Comparison of ENCODE assay signal across 9 mouse cellular contexts in genomic region chr6:90369725-90370553, GRCm38 (mm10). TPM values are rescaled to one million over a fixed set of nuclear protein-coding genes. Genes with fewer than 3 reads are reported as not detected.
DNase-seq lines count a peak whose midpoint lies in the region; ATAC-seq lines count a peak whose summit lies in the region.
"Had no signal": no experiment of that assay in that cellular context is flagged by ENCODE, and none has a peak within 500 bp of the region (broad histone marks: within the 10 kb centered on the region; RNA-seq: fewer than 3 reads in every experiment).

No protein-coding gene starts in this region.

- no peaks in the 10 kb centered on the region for H3K4me1 ChIP-seq in embryonic facial prominence, embryonic 11.5 days (ENCODE audit: control insufficient read depth, insufficient read depth, low read length)

- H3K27ac ChIP-seq in embryonic facial prominence, embryonic 11.5 days (replicated peaks; ENCODE audit: low read depth, low read length): no peak overlapping the region; the same call in 1 of the 2 replicates

- DNase-seq in CD4-positive, CD25-positive, alpha-beta regulatory T cell, adult 2 months (ENCODE audit: low read depth, low spot score): peak; percentile 49
- DNase-seq in ZHBTc4 (ENCODE audit: low read depth, low spot score): peak; percentile 76
- DNase-seq in embryonic facial prominence, embryonic 11.5 days (ENCODE audit: low spot score): peak; percentile 36
- peak; percentile 30 to 49 for DNase-seq in layer of hippocampus, postnatal 10 days (ENCODE audit: low spot score in 2 of 2)
- peak; percentile 37 for DNase-seq in lung, postnatal 14 days
- peak; percentile 26 to 47 for DNase-seq in right cerebral cortex, adult 2 months (ENCODE audit: low spot score in 2 of 2)
- no peak for DNase-seq in ovary, postnatal 36 days (ENCODE audit: low spot score)

- peaks cover 8% of the 10 kb centered on the region for H3K36me3 ChIP-seq in embryonic facial prominence, embryonic 11.5 days (replicated peaks; ENCODE audit: control insufficient read depth, insufficient read depth, low read depth, low read length)

- no peaks in the 10 kb centered on the region for H3K9me3 ChIP-seq in embryonic facial prominence, embryonic 11.5 days (replicated peaks; ENCODE audit: control insufficient read depth, low read length)

- no peaks in the 10 kb centered on the region for H3K27me3 ChIP-seq in embryonic facial prominence, embryonic 11.5 days (ENCODE audit: control insufficient read depth, insufficient read depth, low read length)

- ATAC-seq in embryonic facial prominence, embryonic 11.5 days (replicated peaks; ENCODE audit: insufficient number of reproducible peaks, low FRiP score, low TSS enrichment, low read depth): peak; percentile 77
- peak; percentile 50 to 57 for ATAC-seq in hematopoietic stem cell, adult 5-6 weeks (replicated peaks in 1 of 2; ENCODE audit: insufficient read depth in 1 of 2, low FRiP score in 2 of 2, low TSS enrichment in 1 of 2, low read depth in 1 of 2, poor library complexity in 2 of 2, severe bottlenecking in 2 of 2)

- H3K4me3 ChIP-seq in embryonic facial prominence, embryonic 11.5 days (ENCODE audit: low read depth, low read length): peak overlapping the region; percentile 92

- under 1% methylated on average over 97 of the region's 98 CpGs for WGBS in embryonic facial prominence, embryonic 11.5 days

- H3K9ac ChIP-seq in embryonic facial prominence, embryonic 11.5 days (replicated peaks; ENCODE audit: low read length): peak overlapping the region; percentile 79

- peak overlapping the region; percentile 99 for H3K4me2 ChIP-seq in embryonic facial prominence, embryonic 11.5 days (ENCODE audit: low read depth, low read length)

RNA-seq across cellular contexts. Expression of gene Zxdc, which starts 0.6 kb away (rescaled TPM):
- polyA plus RNA-seq in embryonic facial prominence, embryonic 11.5 days (2014; fragmentation: Nextera tagmentation; extraction: Ambion mirVana): 7.6 and 10.7 TPM in 2 replicates
- 18.7 and 20.3 TPM in 2 replicates for total RNA-seq in hematopoietic stem cell, adult 5-6 weeks (2017)
- total RNA-seq in layer of hippocampus, postnatal 10 days (2021): 10 to 100 TPM; 25.5 to 26.4 TPM

RNA-seq across cellular contexts. Expression of gene Uroc1, which starts 36.9 kb away (rescaled TPM):
- polyA plus RNA-seq in embryonic facial prominence, embryonic 11.5 days (2014; fragmentation: Nextera tagmentation; extraction: Ambion mirVana): not detected in 2 replicates
- total RNA-seq in hematopoietic stem cell, adult 5-6 weeks (2017): not detected in 2 replicates
- total RNA-seq in layer of hippocampus, postnatal 10 days (2021): under 1 TPM in 1 of 2 experiments, not detected in 1; 0.13 TPM
- polyA plus RNA-seq: large intestine, adult 2 months had no signal

RNA-seq across cellular contexts. Expression of gene Chst13, which starts 45.0 kb away (rescaled TPM):
- not detected in 2 replicates for polyA plus RNA-seq in embryonic facial prominence, embryonic 11.5 days (2014; fragmentation: Nextera tagmentation; extraction: Ambion mirVana)
- 1.4 TPM in 1 of 2 replicates, not detected in the other for total RNA-seq in hematopoietic stem cell, adult 5-6 weeks (2017)
- under 1 TPM in 1 of 2 experiments, not detected in 1; 0.20 TPM for total RNA-seq in layer of hippocampus, postnatal 10 days (2021)

RNA-seq across cellular contexts. Expression of gene Cfap100, which starts 58.7 kb away (rescaled TPM):
- 0.59 and 1.3 TPM in 2 replicates for polyA plus RNA-seq in embryonic facial prominence, embryonic 11.5 days (2014; fragmentation: Nextera tagmentation; extraction: Ambion mirVana)
- total RNA-seq in hematopoietic stem cell, adult 5-6 weeks (2017): not detected in 2 replicates
- 1 to 10 TPM; 8.8 to 9.2 TPM for total RNA-seq in layer of hippocampus, postnatal 10 days (2021)
